Mouse (Mus musculus) kidney, adult 11 months (tissue): ENCODE results near the gene Sh3bp5.
"Not testable (repeated sequence)": the region's sequence is repeated elsewhere in the genome, so short reads cannot be mapped to it uniquely, and the experiment has no call there.

Source experiments
- DNase-seq: peaks from one replicate; pipeline ENCODE4 v3.0.0; 2022

The Sh3bp5 gene

DNA sequence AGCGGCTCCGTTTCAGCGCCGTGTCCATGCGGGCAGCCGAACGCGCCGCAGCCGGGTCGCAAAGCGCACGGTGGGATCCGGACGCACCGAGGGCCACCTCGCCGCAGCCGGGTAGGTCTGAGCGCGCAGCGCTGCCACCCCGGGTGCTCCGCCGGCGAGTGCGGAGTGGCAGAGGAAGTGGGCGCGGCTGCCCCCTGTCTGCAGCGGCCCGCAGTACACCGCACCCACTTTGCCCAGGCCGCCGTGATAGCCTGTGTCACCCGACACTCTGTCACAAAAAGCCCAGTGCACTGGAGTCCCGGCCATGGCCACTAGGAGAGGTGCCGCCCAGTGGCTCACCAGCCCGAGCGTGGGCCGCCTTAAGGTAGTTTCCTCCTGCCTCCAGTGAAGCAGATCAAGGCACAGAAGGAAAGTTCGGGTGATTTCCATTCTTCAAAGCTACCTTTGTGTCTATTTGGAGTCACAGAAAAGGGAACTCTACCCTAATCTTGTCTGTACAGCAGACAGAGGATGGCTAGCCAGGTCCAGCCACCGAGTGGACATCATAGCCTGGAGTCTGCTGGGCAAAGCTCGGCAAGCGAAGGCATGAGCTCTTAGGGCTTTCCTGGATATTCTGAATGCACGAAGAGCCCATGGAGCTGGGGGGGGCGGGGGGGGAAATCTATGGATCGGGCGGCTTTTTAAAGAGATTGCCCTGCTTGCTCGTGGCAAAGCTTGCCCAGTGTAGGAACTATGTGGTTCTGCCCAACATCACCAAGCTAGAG is at the start of gene Sh3bp5:
Gene Sh3bp5 (minus strand): TSS at position 149 of the 764 bp plus-strand sequence.
- DNase-seq, result peak; percentile 93

DNA sequence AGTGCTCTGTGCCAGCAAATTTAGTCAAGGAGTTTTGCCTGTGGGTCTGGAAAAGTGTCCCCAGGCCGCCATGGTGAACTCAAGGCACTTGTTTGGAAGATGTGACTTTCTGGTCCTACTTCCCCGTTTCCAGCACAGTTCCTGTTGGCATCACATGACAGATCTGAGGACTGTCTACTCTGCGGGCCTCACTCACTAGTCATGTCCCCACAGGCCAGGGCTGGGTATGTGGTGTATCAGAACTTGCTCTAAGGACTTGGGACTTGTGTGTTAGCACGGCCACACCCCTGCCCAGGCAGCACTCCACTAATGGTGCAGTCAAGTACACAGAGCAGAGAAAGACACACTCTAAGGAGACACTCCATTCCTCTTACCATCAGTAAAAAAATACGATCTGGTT is 46.5 kb upstream of the Sh3bp5 start:
- DNase-seq, result no peak

DNA sequence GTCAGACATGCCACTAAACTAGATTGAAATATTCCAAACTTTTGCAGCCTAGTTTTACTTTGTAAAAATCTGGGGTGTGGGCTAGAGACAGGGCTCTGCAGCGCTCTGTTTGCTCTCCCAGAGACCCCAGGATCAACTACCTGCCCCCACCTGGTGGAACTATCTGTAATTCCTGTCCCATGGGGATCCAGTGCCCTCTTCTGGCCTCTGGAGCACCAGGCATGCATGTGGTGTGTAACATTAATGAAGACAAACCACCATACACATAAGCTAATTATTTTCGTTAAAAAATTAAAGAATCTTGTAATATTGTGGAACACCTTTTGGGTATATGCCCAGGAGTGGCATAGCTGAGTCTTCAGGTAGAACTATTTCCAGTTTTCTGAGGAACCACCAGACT is 37.4 kb upstream of the Sh3bp5 start:
- DNase-seq, result no peak

DNA sequence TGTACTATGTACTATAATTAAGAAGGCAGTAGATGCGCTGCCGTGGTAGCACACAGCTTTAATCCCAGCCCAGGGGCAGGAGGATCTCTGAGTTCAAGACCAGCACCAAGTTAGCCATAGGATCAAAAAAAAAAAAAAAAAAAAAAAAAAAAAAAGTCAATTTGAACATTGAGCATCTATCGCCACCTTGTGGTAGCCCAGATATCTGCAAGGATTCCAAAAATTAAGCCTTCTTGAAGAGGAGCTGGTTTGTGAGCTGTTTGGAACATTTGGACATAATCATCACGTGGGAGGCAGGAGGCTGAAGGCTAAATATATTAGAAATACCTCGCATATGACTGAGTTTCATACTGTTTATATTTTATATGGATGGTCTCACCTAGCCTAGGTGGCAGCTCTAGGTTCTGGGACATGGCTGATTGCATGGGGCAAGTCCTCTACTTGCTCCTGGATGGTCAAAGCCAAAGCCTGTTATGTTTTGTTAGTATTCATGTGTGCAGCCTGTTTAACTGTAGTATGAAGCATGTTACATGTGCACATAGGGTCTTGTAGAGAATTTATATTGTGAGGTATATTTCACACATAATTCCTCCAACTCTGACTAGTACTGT is 36.7 kb upstream of the Sh3bp5 start:
- peak; percentile 29 for DNase-seq

DNA sequence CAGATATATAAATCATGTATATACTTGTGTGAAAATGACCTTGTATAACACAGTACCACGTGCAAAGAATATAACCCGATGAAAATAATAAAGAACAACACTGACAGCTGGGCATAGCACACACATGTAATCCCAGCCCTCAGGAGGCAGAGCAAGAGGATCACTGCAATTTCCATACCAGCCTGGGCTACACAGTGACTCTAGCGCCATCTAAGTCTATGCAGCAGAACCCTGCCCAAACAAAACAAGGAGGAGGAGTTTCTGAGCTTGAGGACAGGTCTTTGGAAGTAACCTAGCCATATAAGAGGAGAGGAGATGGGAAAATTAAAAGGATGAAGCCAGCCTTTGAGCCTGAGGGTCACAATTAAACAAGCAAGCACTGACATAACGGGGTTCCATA is 33.8 kb upstream of the Sh3bp5 start:
- no peak for DNase-seq

DNA sequence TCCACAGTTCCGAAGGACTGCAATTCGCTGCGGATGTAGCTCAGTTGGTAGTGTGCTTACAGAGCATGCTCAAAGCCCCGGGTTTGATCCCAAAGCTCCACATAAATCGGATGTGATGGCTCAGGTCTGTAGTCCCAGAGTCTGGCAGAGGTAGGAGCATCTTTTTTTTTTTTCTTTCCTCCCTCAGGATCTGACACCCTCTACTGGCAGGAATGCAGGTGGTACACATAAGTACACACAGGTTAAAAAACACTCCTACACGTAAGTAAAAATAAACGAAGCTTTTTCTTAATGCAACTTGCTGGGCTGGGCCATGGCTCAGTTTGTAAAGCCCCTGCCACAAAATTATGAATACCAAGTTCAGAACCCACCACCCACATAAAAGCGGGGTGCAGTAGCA is 28.3 kb upstream of the Sh3bp5 start:
- no peak for DNase-seq

DNA sequence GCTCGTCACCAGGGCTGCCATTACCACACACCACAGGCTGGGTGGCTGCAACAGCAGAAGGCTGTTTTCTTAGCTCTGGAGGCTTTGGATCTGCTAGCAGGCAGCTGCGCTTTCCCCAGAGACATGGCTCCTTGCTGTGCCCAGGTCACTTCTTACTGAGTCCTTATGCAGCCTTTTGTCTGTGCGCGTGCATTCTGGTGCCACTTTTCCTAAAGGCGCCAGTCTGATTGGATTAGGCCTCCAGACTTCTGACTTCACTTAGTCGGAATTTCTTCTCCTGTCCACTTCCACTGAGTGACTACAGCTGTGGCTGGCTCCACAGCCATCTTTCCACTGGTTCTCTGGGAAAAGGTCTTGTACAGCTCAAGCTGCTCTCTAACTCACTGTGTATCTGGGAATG is 27.0 kb upstream of the Sh3bp5 start:
- no peak for DNase-seq

DNA sequence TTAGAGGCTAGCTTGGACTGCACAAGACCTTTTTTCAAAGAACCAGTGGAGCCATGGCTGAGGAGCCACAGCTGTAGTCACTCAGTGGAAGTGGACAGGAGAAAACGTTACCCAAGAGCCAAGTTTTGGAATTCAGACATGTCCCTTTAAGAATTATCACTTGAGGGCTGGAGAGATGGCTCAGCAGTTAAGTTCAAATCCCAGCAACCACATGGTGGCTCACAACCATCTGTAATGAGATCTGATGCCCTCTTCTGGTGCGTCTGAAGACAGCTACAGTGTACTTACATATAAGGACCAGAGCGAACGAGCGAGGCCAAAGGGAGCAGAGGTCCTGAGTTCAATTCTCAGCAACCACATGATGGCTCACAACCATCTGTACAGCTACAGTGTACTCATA is 26.3 kb upstream of the Sh3bp5 start:
- DNase-seq, result not testable (repeated sequence)

DNA sequence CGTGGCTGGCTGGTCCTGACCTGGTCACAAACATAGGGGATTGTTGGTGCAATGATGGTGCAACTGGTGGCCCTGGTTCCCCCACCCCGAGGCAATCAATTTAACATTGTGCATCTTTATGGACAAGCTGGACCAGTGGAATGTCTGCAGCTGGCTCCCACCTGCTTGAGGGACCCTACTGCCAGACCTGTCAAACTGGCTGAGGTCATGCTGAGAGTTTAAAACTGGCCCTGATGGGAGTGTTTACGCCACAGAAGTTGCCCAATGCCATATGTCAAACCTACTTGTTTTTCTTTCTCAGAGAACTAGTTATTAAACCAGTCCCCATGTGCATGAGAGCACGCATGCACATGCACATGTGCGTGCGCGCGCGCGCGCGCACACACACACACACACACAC is 22.1 kb upstream of the Sh3bp5 start:
- DNase-seq, result no peak

DNA sequence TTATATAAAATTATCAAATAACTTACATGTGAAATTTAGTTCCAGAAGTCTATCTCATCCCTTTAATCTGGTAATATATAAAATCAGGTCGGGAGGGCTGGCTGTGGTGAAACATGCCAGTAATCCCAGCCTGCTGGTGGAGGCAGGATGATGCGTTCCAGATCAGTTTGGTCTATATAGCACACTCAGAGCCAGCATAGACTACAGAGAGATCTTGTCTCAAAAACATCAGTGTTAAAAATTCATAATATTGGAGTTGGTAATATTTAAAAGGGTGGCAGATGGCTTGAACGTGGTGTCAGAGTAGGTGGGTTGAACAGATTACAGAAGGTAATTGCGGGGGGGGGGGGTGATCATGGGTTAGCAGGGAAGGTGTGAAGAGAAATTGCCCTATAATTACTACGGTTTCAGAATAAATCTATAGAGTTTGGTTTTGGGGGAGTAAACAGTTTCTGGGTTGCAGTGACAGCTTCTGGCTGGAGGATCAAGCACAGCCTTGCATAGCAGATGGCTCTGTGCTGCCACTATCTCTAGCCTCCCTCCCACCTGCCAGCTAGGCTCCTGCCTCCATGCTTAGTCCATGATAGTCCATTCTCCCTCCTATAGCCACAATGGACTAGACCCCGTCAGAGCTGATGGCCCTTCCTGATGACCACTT is 20.3 kb upstream of the Sh3bp5 start:
- DNase-seq, result no peak

DNA sequence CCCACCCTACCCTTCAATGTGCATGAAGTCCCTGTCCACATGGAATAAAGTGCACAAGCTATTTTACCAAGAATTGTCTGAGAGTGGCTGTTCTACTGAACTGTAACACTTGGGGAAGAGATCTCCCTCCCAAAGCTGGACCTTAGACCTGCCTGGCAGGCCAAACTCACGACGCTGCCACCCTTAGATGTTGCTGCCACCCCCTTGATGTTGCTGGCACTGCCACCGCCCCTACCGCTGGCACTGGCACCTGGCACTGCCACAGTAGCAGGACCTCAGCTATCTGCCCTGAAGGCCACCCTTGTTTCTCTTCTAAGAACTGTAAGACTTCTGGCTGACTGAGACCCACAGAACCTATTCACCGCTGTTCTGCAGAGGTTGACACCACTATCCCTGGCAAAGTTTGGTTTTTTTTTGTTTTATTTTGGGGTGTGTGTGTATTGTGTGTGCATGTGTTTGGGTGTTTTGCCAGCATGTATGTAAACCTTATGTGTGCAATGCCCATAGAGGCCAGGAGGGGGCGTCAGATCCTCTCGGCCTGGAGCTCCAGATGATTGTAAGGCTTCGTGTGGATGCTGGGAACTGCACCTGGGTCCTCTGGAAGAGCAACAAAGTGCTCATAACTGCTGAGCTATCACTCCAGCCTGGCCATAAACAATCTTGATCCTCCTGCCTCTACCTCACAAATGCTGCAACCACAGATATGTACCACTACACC is 19.1 kb upstream of the Sh3bp5 start:
- peak; percentile 47 for DNase-seq

DNA sequence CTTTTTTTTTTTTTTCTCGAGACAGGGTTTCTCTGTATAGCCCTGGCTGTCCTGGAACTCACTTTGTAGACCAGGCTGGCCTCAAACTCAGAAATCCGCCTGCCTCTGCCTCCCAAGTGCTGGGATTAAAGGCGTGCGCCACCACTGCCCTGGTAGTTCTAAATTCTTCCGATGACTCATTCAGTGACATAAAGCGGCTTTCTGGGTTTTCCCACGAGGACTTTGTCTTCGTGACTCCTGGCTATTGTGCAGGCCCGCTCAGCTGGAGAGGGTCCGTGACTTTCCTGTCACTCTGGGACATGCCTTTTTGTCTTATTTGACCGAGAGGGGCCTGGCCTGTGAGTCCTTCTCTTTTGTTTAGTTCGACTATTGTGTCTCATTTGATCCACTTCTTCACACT is 18.1 kb upstream of the Sh3bp5 start:
- DNase-seq, result not testable (repeated sequence)

DNA sequence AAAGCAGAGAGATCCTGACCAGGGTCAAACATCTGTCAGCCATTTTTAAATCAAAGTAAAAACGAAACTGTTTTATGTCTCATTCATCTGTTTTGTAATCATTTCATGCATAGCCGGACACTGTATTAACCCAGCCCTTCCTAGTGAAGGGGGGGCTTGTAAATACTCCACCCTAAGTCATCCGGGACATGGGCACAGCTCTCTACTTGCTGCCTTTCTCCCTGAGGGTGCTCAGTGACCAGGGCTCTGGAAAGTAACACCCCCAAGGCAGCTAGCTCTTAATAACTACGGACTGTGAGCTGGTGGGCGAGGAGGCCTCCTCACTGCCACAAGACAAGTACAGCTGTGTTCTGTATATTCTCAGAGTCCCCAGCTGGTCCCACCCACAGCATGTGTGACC is 13.1 kb upstream of the Sh3bp5 start:
- DNase-seq, result no peak

DNA sequence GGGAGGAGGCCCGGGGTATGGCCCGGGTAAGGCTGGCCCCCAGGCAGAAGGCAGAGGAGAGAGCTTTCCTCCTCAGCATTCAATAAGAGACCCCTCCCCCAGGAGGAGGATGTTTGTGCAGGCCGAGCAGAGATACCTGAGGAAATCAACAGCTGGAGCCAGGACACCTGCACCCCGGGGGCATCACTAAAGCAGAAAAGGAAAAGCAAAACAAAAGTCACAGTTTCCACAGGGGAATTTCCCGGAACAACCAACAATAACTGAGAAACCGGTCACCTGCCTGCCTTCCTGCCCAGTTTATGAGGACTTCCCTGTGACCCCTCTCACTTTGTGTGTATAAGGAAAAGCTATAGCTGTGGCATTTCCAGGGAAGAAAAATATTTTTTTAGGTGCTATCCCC is 7.7 kb upstream of the Sh3bp5 start:
- no peak for DNase-seq

DNA sequence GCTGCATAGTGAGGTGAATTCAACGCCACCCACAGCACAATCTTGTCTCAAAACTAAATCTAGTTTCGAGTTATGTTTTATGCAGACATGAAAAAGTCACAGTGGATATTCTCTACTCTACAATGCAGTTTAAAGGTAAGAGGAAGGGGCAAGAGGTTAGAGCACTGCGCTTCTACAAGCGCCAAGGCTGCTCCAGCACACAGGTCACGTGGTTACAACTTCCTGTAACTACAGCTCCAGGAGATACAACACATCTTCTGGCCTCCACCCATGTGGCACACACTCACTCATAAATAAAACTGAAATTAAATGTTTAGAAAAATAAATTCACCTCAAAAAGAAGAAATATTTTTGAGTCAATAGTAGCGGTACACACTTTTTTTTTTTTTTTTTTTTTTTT is 4.8 kb upstream of the Sh3bp5 start:
- no peak for DNase-seq

DNA sequence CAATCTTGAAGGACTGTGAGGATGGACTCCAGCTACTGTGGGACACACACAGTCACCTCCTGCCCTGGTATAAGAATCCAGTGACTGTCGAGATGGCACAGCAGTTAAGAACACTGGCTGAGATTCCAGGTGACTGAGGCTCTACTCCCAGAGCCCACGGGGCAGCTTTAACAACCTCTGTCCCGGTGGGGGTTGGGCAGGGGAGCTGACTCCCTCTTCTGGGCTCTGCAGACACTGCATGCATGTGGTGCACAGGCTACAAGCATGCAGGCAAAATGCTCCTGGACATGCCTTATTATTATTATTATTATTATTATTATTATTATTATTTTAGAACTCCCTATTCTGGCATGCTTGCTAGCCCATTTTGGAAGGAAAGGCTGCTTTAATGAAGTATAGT is 4.4 kb upstream of the Sh3bp5 start:
- DNase-seq, result no peak

DNA sequence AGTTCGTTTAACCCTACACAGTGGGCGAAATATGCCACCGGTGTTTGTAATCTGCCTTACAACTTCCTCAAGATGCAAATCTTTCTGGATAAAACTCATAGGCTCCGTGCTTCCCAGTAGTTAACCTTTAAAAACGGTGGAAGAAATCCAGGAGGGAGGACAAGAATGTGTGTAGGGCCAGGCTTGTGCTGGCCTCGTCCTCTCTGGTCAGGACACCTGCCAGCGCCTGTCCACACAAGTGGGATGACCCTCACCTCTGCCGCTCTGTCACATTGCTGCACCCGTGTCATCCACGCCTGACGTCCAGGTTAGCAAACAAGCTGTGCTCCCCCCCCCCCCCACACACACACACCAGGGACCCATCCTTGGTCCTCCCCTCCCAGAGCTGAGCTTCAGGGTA is 3.4 kb upstream of the Sh3bp5 start:
- DNase-seq, result peak; percentile 58

DNA sequence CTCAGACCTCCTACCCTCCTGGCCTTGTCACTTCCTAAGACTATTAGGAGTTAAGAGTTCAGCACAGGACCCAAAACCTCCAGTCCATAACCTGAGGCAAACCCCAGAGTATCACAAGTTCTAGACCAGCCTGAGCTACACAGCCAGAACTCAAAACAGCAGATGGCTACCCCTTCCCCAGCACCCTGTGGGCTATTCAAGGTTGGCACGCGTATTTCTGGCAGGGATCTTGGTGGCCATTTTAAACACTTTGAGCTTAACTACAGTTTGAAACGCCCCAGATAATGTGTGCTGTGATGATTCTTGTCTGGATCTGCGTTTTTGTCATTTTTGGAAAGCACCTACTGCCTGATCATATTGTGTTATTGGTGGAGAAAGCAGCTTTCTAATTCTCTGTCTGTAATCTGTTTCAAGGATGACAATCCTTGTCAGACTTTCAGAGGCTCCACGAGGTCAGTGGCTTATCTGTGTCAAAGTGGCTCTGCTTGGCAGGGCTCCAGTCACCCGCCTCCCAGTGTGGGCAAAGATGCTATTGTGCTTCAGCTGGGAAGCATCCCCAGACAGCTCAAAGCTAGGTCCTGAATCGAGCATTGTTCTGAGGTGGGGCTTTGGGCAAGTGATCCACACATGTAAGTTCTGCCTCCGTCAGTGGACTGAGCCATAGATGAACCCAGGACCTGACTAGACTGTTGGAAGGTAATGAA is 2.1 kb upstream of the Sh3bp5 start:
- DNase-seq, result no peak

DNA sequence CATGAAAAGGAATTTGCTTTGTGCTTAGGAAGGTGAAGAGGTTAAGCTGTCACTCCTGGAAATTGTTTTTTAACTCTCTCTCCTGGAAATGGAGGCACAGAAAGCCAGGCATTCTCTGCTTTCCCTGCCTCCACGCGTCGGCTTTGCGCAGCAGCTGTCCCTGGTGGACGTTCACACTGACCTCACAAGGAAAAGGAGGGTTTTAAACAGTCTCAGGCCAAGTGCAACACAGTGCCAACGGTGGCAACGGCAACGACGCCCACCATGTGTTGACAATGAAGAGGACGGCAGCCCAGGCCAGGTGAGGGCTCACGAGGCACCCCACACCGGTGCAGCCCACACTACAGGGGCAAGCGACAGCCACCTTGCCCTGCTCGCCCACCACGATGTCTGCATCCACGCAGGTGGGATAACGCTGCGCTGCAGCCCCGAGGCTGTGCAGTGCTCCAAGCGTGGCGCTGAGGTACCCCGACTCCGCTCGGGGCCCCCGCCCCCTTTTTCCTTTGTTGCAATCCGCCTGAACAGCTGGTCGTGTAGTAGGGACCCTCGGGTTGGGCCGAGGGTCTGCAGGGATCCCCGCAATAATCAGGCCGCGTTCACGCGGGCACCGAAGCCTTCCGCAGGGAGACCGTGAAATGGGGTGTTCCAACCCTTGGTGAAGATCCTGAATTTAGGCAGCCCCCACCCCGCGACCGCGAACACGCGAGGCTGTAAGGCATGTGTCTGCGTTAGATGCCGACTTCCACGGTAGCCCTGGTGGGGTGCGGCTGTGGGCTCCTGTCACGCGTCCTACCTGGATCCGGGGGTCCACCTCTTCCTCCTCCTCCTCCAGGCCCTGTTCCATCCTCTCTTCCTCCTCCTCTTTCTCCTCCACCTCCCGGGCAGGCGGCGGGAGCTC is 611 bp downstream of the Sh3bp5 start:
- peak; percentile 49 for DNase-seq

DNA sequence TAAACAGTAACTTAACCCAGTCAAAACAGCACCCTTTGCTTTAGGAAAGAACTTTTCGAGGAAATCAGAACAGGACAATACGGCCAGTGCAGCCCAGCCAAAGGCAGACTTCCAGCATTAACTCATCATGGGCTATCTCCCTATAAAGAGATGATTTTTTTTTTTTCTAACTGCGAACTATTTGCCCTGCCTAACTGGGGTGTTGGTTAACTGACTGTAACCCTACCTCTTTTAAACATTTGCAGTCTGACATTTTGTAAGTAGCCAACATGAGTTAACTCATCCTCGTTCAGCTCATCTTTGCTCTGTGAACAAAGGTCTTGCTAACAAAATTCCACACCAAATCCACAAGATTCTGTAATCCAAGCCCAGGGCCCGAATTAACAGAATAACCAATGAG is 1.5 kb downstream of the Sh3bp5 start:
- peak; percentile 38 for DNase-seq

DNA sequence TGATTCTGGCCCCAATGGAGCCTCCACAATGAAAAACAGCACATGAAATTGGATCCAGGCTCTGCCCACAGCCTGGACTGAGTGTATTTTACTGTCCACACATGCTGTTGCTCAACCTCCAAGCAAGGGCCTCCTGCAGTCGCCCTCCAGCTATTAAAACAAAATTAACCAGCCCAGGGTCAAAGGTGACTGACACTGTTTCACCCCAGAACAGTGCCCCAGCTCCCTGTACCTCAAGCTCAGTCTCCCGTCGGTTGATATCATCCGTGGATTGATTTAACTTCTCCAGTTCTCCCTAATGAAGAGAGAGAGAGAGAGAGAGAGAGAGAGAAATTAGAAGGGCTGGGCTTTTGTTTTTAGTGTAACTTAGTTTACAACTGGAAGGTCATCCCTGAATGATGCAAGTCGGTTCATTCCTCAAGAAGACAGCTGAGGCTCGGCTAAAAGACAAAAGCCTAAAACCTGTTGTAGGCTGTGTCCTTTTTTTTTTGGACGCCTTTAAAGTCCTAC is 2.0 kb downstream of the Sh3bp5 start:
- peak; percentile 76 for DNase-seq

DNA sequence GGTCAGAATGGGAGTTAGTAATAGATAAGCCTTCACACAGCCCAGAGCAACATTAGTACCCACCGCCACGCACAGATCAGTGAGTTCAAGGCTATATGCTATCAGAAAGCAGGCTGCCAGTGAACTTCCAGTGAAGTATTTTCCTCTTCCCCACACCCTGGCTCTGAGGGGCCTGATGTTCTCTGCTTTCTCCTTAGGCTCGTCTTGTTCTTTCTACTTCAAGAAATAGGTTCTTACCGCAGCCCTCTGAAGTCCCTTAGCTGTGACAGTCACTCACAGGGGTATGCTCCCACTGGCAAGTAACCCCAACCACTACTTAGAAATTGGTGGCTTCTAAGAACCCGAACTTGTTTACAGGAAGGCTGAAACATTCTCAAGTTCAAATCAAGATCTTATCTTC is 2.8 kb downstream of the Sh3bp5 start:
- no peak for DNase-seq
